Mouse (Mus musculus) C2C12 (cell line): ENCODE data around the gene Chrng.

Experiments
- CEBPB ChIP-seq: IDR thresholded peaks from one replicate; pipeline ENCODE4 v1.6.1; 2011; ENCODE audit warnings: low read depth, mild to moderate bottlenecking, control low read depth, moderate library complexity
- CTCF ChIP-seq: IDR thresholded peaks from one replicate; pipeline ENCODE4 v1.5.1; 2011; ENCODE audit not compliant: control insufficient read depth, insufficient read depth, insufficient read length
- MYOD1 ChIP-seq: IDR thresholded peaks from one replicate; pipeline ENCODE4 v1.6.1; 2011; ENCODE audit warnings: low read depth; ENCODE audit not compliant: control insufficient read depth, insufficient read length
- USF1 ChIP-seq: IDR thresholded peaks from one replicate; pipeline ENCODE4 v1.6.1; 2011; ENCODE audit warnings: low read depth, mild to moderate bottlenecking, control low read depth, moderate library complexity

GRCm38 (mm10) chr1:87198119-87199065 lies 6.1 kb upstream of the Chrng start:
- TF ChIP-seq CTCF (no peak), CEBPB (no peak), MYOD1 (no peak), USF1 (no peak)
